Comparison of ENCODE assay signal across 8 mouse cellular contexts in the genomic region with DNA sequence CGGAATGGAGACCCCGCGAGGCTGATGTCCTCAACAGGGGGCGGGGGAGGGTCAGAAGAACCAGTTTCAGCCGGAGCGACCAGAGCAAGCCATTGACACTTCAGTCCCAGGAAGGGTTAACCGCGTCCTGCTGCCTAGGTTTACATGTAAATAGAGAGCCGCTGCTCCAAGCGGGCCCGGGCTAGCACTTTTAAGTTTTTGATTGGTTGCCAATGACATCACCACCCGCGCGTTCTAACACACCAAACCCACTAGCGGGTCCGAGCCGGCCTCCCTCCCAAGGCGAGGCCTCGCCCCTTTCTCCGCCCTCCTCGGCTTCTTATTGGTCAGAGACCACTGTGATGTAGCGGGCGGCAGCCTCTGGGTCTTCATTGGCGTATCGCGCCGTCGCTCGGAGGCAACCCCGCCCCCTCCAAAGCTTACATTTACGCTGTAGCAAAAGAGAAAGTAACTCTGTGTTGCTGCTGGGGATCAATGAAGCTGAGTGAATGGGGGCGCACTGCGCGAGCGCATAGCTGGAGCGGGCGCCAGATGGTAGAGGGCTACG. TPM values are rescaled to one million over a fixed set of nuclear protein-coding genes. Genes with fewer than 3 reads are reported as not detected.
DNase-seq lines count a peak whose midpoint lies in the region; ATAC-seq and TF ChIP-seq lines count a peak whose summit lies in the region.

A gene (minus strand): TSS at position 291 of the 547 bp plus-strand sequence.

- ATAC-seq in forebrain, embryonic 16.5 days = peak; percentile 98
- peak; percentile 99 for ATAC-seq in lung, embryonic 14.5 days (ENCODE audit: insufficient read depth)

- peak within 1 kb of the TSS; percentile 91 for H3K4me2 ChIP-seq in forebrain, embryonic 16.5 days (ENCODE audit: low read length)
- H3K4me2 ChIP-seq in lung, embryonic 14.5 days = peak within 1 kb of the TSS; percentile 92

- TF ChIP-seq POLR2A in olfactory bulb, adult 2 months (IDR thresholded peaks at IDR 0.05; ENCODE audit: insufficient read depth, low read depth, low read length) = peak; percentile 40; the same call in 1 of the 2 replicates
- TF ChIP-seq POLR2A in thymus, adult 2 months (IDR thresholded peaks at IDR 0.05; ENCODE audit: control insufficient read depth, extremely low read depth, insufficient read depth, low read length, poor library complexity) = peak; percentile 91

- H3K9me3 ChIP-seq in ES-E14 (ENCODE audit: control insufficient read depth, insufficient read depth, low read depth, low read length) = no peaks in the 10 kb centered on the region
- H3K9me3 ChIP-seq in forebrain, embryonic 16.5 days (ENCODE audit: control insufficient read depth, low read length) = no peaks in the 10 kb centered on the region
- no peaks in the 10 kb centered on the region for H3K9me3 ChIP-seq in lung, embryonic 14.5 days (ENCODE audit: low read depth, low read length)

- WGBS in forebrain, embryonic 16.5 days = under 1% methylated on average over 38 of the region's 38 CpGs
- under 1% methylated on average over 38 of the region's 38 CpGs for WGBS in lung, embryonic 14.5 days
- WGBS in olfactory bulb, adult 2 months = under 1% methylated on average over 38 of the region's 38 CpGs
- under 1% methylated on average over 38 of the region's 38 CpGs for WGBS in thymus, adult 2 months

- no peak for TF ChIP-seq CTCF in layer of hippocampus, adult 2 months (conservative IDR thresholded peaks at IDR 0.05)
- TF ChIP-seq CTCF in lung, embryonic 14.5 days (IDR thresholded peaks at IDR 0.05; ENCODE audit: low read depth) = peak; percentile 18; the same call in 1 of the 2 replicates
- no peak for TF ChIP-seq CTCF in olfactory bulb, adult 2 months (IDR thresholded peaks at IDR 0.05; ENCODE audit: insufficient read depth, low read depth, low read length)
- TF ChIP-seq CTCF in thymus, adult 2 months (IDR thresholded peaks at IDR 0.05; ENCODE audit: borderline replicate concordance, control insufficient read depth, extremely low read depth, insufficient read depth, low read length, poor library complexity) = no peak

- DNase-seq in ES-E14 (ENCODE audit: low read depth, low spot score) = peak; percentile 99
- DNase-seq in cerebellum, adult 18-20 months = peak; percentile 94 to 98
- peak; percentile 94 to 96 for DNase-seq in heart, postnatal 36 days
- DNase-seq in layer of hippocampus, adult 2 months (ENCODE audit: low spot score in 2 of 2) = peak; percentile 95 to 98
- peak; percentile 100 for DNase-seq in lung, embryonic 14.5 days
- DNase-seq in thymus, adult 2 months = peak; percentile 98

- in situ Hi-C loops in ES-E14 (cut with MboI; ENCODE audit: low sequenced_read_pairs in 2 of 2, unreplicated experiment in 2 of 2) = no loop called here

- H3K27ac ChIP-seq in ES-E14 (ENCODE audit: insufficient read depth, low read depth, low read length, poor library complexity, severe bottlenecking) = peak within 1 kb of the TSS; percentile 30; the same call in 1 of the 2 replicates
- peak within 1 kb of the TSS; percentile 88 for H3K27ac ChIP-seq in forebrain, embryonic 16.5 days (ENCODE audit: low read length)
- H3K27ac ChIP-seq in layer of hippocampus, adult 2 months = peak within 1 kb of the TSS; percentile 86
- H3K27ac ChIP-seq in lung, embryonic 14.5 days (ENCODE audit: low read depth) = peak within 1 kb of the TSS; percentile 96
- peak within 1 kb of the TSS; percentile 77 for H3K27ac ChIP-seq in olfactory bulb, adult 2 months (ENCODE audit: insufficient read depth, low read depth, low read length)
- H3K27ac ChIP-seq in thymus, adult 2 months (ENCODE audit: control insufficient read depth, insufficient read depth, low read length) = peak within 1 kb of the TSS; percentile 62

- peaks cover 0 to 3% of the 10 kb centered on the region in 2 experiments; a peak in 1 of 4 replicates for H3K4me1 ChIP-seq in ES-E14 (ENCODE audit: control insufficient read depth in 2 of 2, insufficient read depth in 2 of 2, low read length in 2 of 2, poor library complexity in 1 of 2)
- peaks cover 23% of the 10 kb centered on the region for H3K4me1 ChIP-seq in forebrain, embryonic 16.5 days (replicated peaks; ENCODE audit: control insufficient read depth, insufficient read depth, low read length)
- H3K4me1 ChIP-seq in lung, embryonic 14.5 days (ENCODE audit: insufficient read depth) = peaks cover 4% of the 10 kb centered on the region; the same call in 1 of the 2 replicates
- H3K4me1 ChIP-seq in olfactory bulb, adult 2 months (ENCODE audit: control insufficient read depth, insufficient read depth, low read length) = peaks cover 9% of the 10 kb centered on the region
- H3K4me1 ChIP-seq in thymus, adult 2 months (replicated peaks; ENCODE audit: control insufficient read depth, insufficient read depth, low read length) = peaks cover 22% of the 10 kb centered on the region

- intact Hi-C loops in heart, postnatal 36 days (cut with DNase I) = loop anchor here (5.0 to 10.0 kb wide), 5 partner anchors 127 to 1171 kb away; a partner anchor contains a TSS

- peak within 1 kb of the TSS; percentile 86 to 87 for H3K4me3 ChIP-seq in ES-E14 (ENCODE audit: insufficient read depth in 1 of 2, low read depth in 1 of 2, low read length in 2 of 2, poor library complexity in 1 of 2, severe bottlenecking in 1 of 2)
- peak within 1 kb of the TSS; percentile 72 for H3K4me3 ChIP-seq in forebrain, embryonic 16.5 days (replicated peaks; ENCODE audit: low read length)
- peak within 1 kb of the TSS; percentile 85 for H3K4me3 ChIP-seq in layer of hippocampus, adult 2 months
- H3K4me3 ChIP-seq in lung, embryonic 14.5 days (ENCODE audit: low read depth, low read length) = peak within 1 kb of the TSS; percentile 71
- peak within 1 kb of the TSS; percentile 80 for H3K4me3 ChIP-seq in olfactory bulb, adult 2 months (ENCODE audit: insufficient read depth, low read depth, low read length)
- peak within 1 kb of the TSS; percentile 73 for H3K4me3 ChIP-seq in thymus, adult 2 months (ENCODE audit: control insufficient read depth, insufficient read depth, low read length)

- H3K36me3 ChIP-seq in ES-E14 (ENCODE audit: control insufficient read depth, insufficient read depth, low read length, poor library complexity, severe bottlenecking) = no peaks in the 10 kb centered on the region
- no peaks in the 10 kb centered on the region for H3K36me3 ChIP-seq in forebrain, embryonic 16.5 days (ENCODE audit: control insufficient read depth, insufficient read depth)
- H3K36me3 ChIP-seq in lung, embryonic 14.5 days (ENCODE audit: insufficient read depth) = peaks cover 4% of the 10 kb centered on the region; the same call in 1 of the 2 replicates
- peaks cover 15% of the 10 kb centered on the region; the same call in 1 of the 2 replicates for H3K36me3 ChIP-seq in thymus, adult 2 months (ENCODE audit: control insufficient read depth, insufficient read depth, low read length)

- peak within 1 kb of the TSS; percentile 83 for H3K9ac ChIP-seq in ES-E14 (ENCODE audit: insufficient read depth, low read depth, low read length, poor library complexity, severe bottlenecking)
- H3K9ac ChIP-seq in forebrain, embryonic 16.5 days (replicated peaks; ENCODE audit: low read depth, low read length) = peak within 1 kb of the TSS; percentile 80
- H3K9ac ChIP-seq in lung, embryonic 14.5 days = peak within 1 kb of the TSS; percentile 91

- H3K27me3 ChIP-seq in forebrain, embryonic 16.5 days (replicated peaks; ENCODE audit: control insufficient read depth, insufficient read depth, low read length) = no peaks in the 10 kb centered on the region
- no peaks in the 10 kb centered on the region for H3K27me3 ChIP-seq in lung, embryonic 14.5 days (ENCODE audit: insufficient read depth, low read length)
- H3K27me3 ChIP-seq in thymus, adult 2 months (ENCODE audit: control insufficient read depth, insufficient read depth, low read length) = no peaks in the 10 kb centered on the region

TF ChIP-seq in ES-E14, 5 proteins besides CTCF, POLR2A, EP300 and RAD21:
- TF ChIP-seq ZC3H11A (IDR thresholded peaks at IDR 0.05; ENCODE audit: borderline replicate concordance, low read depth, low read length) = peak; percentile 20; the same call in 1 of the 2 replicates
- no peak for TF ChIP-seq MAFK (IDR thresholded peaks at IDR 0.05; ENCODE audit: insufficient read depth, low read depth, low read length)
TF ChIP-seq in ES-E14: peak in this region for 1.

RNA-seq across cellular contexts. Expression of the gene that starts here (rescaled TPM):
- total RNA-seq in ES-E14 (2012; rRNA removed) = 0.90 and 1.1 TPM in 2 replicates
- 0.35 and 0.73 TPM in 2 replicates for polyA plus RNA-seq in forebrain, embryonic 16.5 days (2015; fragmentation: Nextera tagmentation; extraction: Ambion mirVana)
- total RNA-seq in heart, postnatal 36 days (2021) = 1 to 10 TPM; 1.0 to 1.2 TPM
- total RNA-seq in layer of hippocampus, adult 2 months (2021) = not detected
- polyA plus RNA-seq in lung, embryonic 14.5 days (2014; fragmentation: Nextera tagmentation; extraction: Ambion mirVana) = 0.83 and 1.1 TPM in 2 replicates
- polyA plus RNA-seq in olfactory bulb, adult 2 months (2012; ENCODE audit: insufficient read depth, insufficient read length, low replicate concordance, missing spikeins) = not detected in 2 replicates
- 5.0 and 7.8 TPM in 2 replicates for polyA plus RNA-seq in thymus, adult 2 months (2012; rRNA removed)

Comparison
In these comparisons a context has a peak if more than half of its experiments do, and no peak if none do; other contexts are left out.
1. Peak in every context shown above with its lines: DNase-seq, ATAC-seq, H3K4me3 ChIP-seq and H3K27ac ChIP-seq.
2. Peak in ATAC-seq, H3K4me3 ChIP-seq, H3K27ac ChIP-seq, H3K9ac ChIP-seq and H3K4me2 ChIP-seq in forebrain, embryonic 16.5 days; RNA of the gene not detected or under 1 TPM.
3. Peak in DNase-seq, H3K4me3 ChIP-seq and H3K27ac ChIP-seq in layer of hippocampus, adult 2 months; RNA of the gene not detected or under 1 TPM.
4. H3K27ac ChIP-seq: peak in every context shown above with its lines; median percentile 96 in lung, embryonic 14.5 days; 88 in forebrain, embryonic 16.5 days; 86 in layer of hippocampus, adult 2 months; 77 in olfactory bulb, adult 2 months; 62 in thymus, adult 2 months; 30 in ES-E14.